Mouse (Mus musculus) pancreas, adult 10 weeks (tissue): Measurements from ENCODE around the gene Olfr354. TPM values are rescaled to one million over a fixed set of nuclear protein-coding genes. Genes with fewer than 3 reads are reported as not detected.

Source experiments
- polyA plus RNA-seq: library from polyadenylated mRNA; stranded (reverse); fragments of 350-450 nt; fragmentation: Illumina TruSeq; extraction: RNeasy Lipid Tissue Mini Kit (QIAGEN cat#74804); gene quantifications from one replicate; pipeline ENCODE4 v1.2.3, GENCODE M21; 2015; ENCODE audit warnings: low read depth, low replicate concordance; ENCODE audit not compliant: insufficient read depth

The Olfr354 gene
- not detected for polyA plus RNA-seq

DNA sequence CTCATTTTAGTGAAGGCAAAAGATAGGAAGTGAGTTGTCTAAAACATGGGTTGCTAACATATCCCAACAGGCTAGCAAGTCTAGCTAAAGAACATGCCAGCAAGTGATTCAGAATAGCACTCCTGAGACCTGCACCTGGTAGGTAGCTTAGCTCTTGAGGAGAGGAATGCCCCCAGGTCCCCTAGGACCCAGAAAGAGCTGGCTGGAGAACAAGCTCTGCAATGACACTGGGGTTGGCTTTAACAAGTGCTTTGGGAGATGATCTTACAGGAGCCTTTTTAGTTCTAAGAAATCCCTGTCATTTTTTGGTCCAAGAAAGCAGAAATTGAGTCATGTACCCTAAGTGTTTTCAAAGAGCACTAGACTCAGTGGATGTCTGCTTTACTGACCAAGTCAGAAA lies at the start of gene Olfr354:
Gene Olfr354 (plus strand): TSS at position 301 of the 400 bp plus-strand sequence.

DNA sequence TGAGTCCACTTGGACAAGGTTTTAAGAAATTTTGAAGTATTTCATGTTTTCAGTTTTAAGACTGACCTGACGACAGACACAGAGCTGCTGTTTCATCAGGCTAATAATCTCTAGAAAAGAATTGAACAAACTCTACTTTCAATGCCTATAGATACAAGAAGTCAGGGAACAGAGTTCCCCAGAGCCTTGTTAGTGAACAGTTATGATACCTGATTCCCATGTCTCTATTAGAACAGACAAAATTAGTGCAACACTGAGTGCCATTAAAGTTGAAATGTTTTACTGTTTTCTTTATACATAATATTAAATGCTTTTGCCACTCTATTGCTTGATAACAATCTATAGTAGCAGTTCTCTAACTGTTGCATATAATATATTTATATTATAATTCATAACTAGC lies 42.9 kb upstream of the Olfr354 start, which contains the start of gene Olfr351:
Gene Olfr351 (minus strand): TSS at position 101 of the 400 bp plus-strand sequence.

DNA sequence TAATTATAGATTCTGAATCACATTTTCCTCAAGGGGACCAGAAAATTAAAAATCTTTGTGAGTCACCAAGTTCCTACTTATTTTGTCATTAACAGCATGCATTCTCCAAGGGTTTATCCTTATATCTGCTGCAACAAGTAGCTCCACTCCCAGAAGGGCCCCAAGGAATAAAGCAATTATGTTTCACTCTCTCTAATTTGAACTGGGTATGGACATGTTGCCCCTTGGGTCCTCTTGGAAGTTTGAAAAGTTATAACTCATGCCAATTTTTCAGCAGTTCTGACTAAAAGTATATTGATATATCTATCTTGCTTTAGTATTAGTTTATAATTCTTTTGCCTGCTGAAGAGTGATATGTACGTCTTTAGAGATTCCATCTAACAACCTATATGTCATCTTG lies 37.3 kb upstream of the Olfr354 start, which contains the start of gene Olfr352:
Gene Olfr352 (plus strand): TSS at position 301 of the 400 bp plus-strand sequence.

DNA sequence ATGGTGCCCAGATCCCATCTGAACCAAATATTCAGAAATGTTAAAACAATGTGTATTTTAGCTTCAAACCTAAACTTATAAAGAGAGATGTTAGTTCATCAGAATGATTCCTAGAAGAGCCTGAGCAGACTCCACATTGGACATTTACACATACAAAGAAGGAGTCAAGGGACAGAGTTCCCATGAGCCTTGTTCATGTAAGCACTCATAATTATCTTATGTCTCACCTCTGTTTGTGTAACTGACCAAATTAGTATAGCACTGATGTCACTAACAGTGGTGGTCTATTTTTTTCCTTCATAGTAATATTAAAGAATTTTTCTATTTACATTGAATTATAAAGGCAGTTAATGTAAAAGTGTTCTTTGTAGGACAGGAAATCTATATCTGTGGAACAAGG lies 12.6 kb upstream of the Olfr354 start, which contains the start of gene Olfr353:
Gene Olfr353 (minus strand): TSS at position 101 of the 400 bp plus-strand sequence.

DNA sequence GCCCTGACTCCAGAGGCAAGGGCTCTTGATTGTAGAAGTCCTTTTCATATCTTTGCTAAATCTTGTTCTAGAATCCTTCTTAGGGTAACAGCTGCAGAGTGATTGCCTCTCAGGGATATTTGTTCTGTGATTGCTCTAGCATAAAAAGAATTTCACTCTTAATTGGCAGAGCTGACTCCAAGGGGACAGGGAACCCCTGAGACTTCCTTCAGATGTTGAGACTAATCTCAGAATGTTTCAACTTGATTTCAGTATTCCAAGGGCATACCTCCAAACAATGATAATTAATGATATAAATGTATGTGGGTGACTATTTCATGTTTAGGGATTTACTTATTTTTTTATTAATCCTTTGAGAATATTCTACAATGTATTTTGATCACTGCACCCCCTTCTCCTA lies 23.3 kb downstream of the Olfr354 start, which contains the start of gene Olfr355:
Gene Olfr355 (minus strand): TSS at position 101 of the 400 bp plus-strand sequence.

DNA sequence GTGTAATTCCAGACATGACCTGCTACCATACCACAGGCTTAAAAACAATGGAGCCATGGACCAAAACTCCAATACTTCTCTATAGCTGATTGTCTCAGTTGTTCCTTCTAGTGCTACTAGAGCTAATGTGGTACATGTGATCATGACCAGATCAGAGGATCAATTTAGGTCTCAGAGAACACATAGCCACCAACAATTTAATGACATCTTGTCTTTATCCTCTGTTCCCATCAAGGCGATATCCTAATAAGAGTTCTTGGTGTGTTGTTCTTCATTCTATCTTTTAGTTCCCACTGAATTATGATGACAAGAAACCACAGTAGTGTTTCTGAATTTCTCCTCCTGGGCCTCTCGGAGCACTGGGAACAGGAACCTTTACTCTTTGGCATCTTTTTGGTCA lies 31.3 kb downstream of the Olfr354 start, which contains the start of gene Olfr356:
Gene Olfr356 (plus strand): TSS at position 301 of the 400 bp plus-strand sequence.

Other genes with a start within 250 kb of the Olfr354 start
- not detected for gene Olfr346, start 219.9 kb upstream of the Olfr354 start, polyA plus RNA-seq
- not detected for gene Olfr347, start 173.8 kb upstream of the Olfr354 start, polyA plus RNA-seq
- gene Olfr348, start 121.4 kb upstream of the Olfr354 start, polyA plus RNA-seq: not detected
- gene Olfr50, start 115.1 kb upstream of the Olfr354 start, polyA plus RNA-seq: not detected
- not detected for gene Olfr3, start 88.6 kb upstream of the Olfr354 start, polyA plus RNA-seq
- gene Olfr350, start 59.4 kb upstream of the Olfr354 start, polyA plus RNA-seq: not detected
- not detected for gene Olfr351, start 43.0 kb upstream of the Olfr354 start, polyA plus RNA-seq
- not detected for gene Olfr352, start 37.2 kb upstream of the Olfr354 start, polyA plus RNA-seq
- gene Olfr353, start 12.7 kb upstream of the Olfr354 start, polyA plus RNA-seq: not detected
- not detected for gene Olfr355, start 23.2 kb downstream of the Olfr354 start, polyA plus RNA-seq
- not detected for gene Olfr356, start 31.4 kb downstream of the Olfr354 start, polyA plus RNA-seq
- gene Olfr357, start 88.1 kb downstream of the Olfr354 start, polyA plus RNA-seq: not detected
- gene Olfr358, start 103.7 kb downstream of the Olfr354 start, polyA plus RNA-seq: not detected
- not detected for gene Olfr360, start 160.1 kb downstream of the Olfr354 start, polyA plus RNA-seq
- gene Olfr361, start 183.6 kb downstream of the Olfr354 start, polyA plus RNA-seq: not detected
- gene Olfr362, start 212.2 kb downstream of the Olfr354 start, polyA plus RNA-seq: not detected
- gene Olfr364-ps1, start 233.6 kb downstream of the Olfr354 start, polyA plus RNA-seq: not detected